Mouse (Mus musculus) CH12.LX (cell line): ENCODE measurements at regions not wholly inside any gene's neighbourhood (a gene's known extent, or its start where the extent isn't known, plus 50 kb on each side); places are given as distances from the start of the nearest gene placed in this dataset.

Source experiments
- DNase-seq: peaks from one replicate; pipeline ENCODE4 v3.0.0-alpha.2; 2013; ENCODE audit errors: extremely low read depth
- H3K27ac ChIP-seq: 2 replicates; pipeline ENCODE4 v1.5.1; 2012; ENCODE audit warnings: low read depth, mild to moderate bottlenecking, control low read depth, moderate library complexity; ENCODE audit not compliant: insufficient read depth
- H3K27me3 ChIP-seq: replicated peaks from 2 replicates; pipeline ENCODE3; 2012; ENCODE audit warnings: inconsistent platforms
- H3K36me3 ChIP-seq, 2 experiments: replicated peaks in 1 of 2; 2 replicates each; pipeline versions ENCODE3 to v1.6.1; 2012; ENCODE audit warnings: inconsistent platforms in 1 of 2, low read length in 1 of 2, mild to moderate bottlenecking in 1 of 2, mixed read lengths in 1 of 2, moderate library complexity in 1 of 2; ENCODE audit not compliant: control insufficient read depth in 1 of 2, insufficient read depth in 1 of 2
- H3K4me1 ChIP-seq, 2 experiments: 2 replicates each; pipeline ENCODE4 v1.6.1; 2012; ENCODE audit warnings: inconsistent platforms in 1 of 2, moderate library complexity in 1 of 2; ENCODE audit not compliant: insufficient read depth in 2 of 2, control insufficient read depth in 1 of 2
- H3K4me2 ChIP-seq: 2 replicates; pipeline ENCODE4 v1.6.1; 2012; ENCODE audit warnings: low read depth, mild to moderate bottlenecking, control low read depth; ENCODE audit not compliant: poor library complexity, insufficient read depth, severe bottlenecking
- H3K4me3 ChIP-seq, 3 experiments: fragments of 150-350 bp in 1 of 3; sonication (generic) in 1 of 3; replicated peaks in 1 of 3; 2 replicates each; pipeline versions ENCODE3 to v1.5.1; 2011 to 2012; ENCODE audit warnings: low read depth in 2 of 3, low read length in 2 of 3, mild to moderate bottlenecking in 2 of 3, moderate library complexity in 2 of 3, control low read depth in 1 of 3, improper control_type of control experiment in 1 of 3, inconsistent platforms in 1 of 3, mixed read lengths in 1 of 3; ENCODE audit not compliant: poor library complexity in 1 of 3
- H3K79me2 ChIP-seq: replicated peaks from 2 replicates; pipeline ENCODE4 v1.6.1; 2012; ENCODE audit warnings: mild to moderate bottlenecking, moderate library complexity; ENCODE audit not compliant: control insufficient read depth, poor library complexity, insufficient read depth, severe bottlenecking; ENCODE audit errors: extremely low read depth
- H3K9ac ChIP-seq: 2 replicates; pipeline ENCODE4 v1.6.1; 2012; ENCODE audit warnings: low read depth, mild to moderate bottlenecking, control low read depth, moderate library complexity; ENCODE audit not compliant: insufficient read depth
- H3K9me3 ChIP-seq: replicated peaks from 2 replicates; pipeline ENCODE3; 2012; ENCODE audit warnings: low read length, inconsistent platforms, mixed read lengths
- BHLHE40 ChIP-seq: IDR thresholded peaks from 2 replicates; pipeline ENCODE4 v1.6.1; 2011; ENCODE audit warnings: mild to moderate bottlenecking, low read depth, low read length, improper control_type of control experiment
- CHD1 ChIP-seq: IDR thresholded peaks from 2 replicates; pipeline ENCODE4 v1.6.1; 2012; ENCODE audit warnings: low read depth, low read length, improper control_type of control experiment, inconsistent platforms
- CHD2 ChIP-seq: IDR thresholded peaks from 2 replicates; pipeline ENCODE4 v1.6.1; 2011; ENCODE audit warnings: low read length, improper control_type of control experiment
- CTCF ChIP-seq, 2 experiments: IDR thresholded peaks in 1 of 2; conservative IDR thresholded peaks in 1 of 2; 2 replicates each; pipeline ENCODE4 v1.5.1; 2011 to 2012; ENCODE audit warnings: low read depth in 2 of 2, low read length in 2 of 2, improper control_type of control experiment in 1 of 2, inconsistent platforms in 1 of 2, mild to moderate bottlenecking in 1 of 2, moderate library complexity in 1 of 2
- E2F4 ChIP-seq: IDR thresholded peaks from 2 replicates; pipeline ENCODE4 v1.6.1; 2011; ENCODE audit warnings: low read depth, low read length, improper control_type of control experiment; ENCODE audit not compliant: insufficient replicate concordance
- ETS1 ChIP-seq: conservative IDR thresholded peaks from 2 replicates; pipeline ENCODE4 v1.6.1; 2012; ENCODE audit warnings: low read depth, mild to moderate bottlenecking, inconsistent platforms, low read length, improper control_type of control experiment, moderate library complexity
- HCFC1 ChIP-seq: IDR thresholded peaks from 2 replicates; pipeline ENCODE4 v1.6.1; 2012; ENCODE audit warnings: low read depth, mild to moderate bottlenecking, inconsistent platforms, low read length, improper control_type of control experiment
- IRF4 ChIP-seq: IDR thresholded peaks from 2 replicates; pipeline ENCODE4 v1.6.1; 2014; ENCODE audit warnings: low read depth, mild to moderate bottlenecking, inconsistent platforms, low read length, improper control_type of control experiment
- KAT2A ChIP-seq: IDR thresholded peaks from 2 replicates; pipeline ENCODE4 v1.6.1; 2012; ENCODE audit warnings: low read length, improper control_type of control experiment, inconsistent platforms; ENCODE audit not compliant: insufficient replicate concordance
- MAFK ChIP-seq: IDR thresholded peaks from 2 replicates; pipeline ENCODE4 v1.6.1; 2011; ENCODE audit warnings: low read length, improper control_type of control experiment; ENCODE audit not compliant: insufficient replicate concordance
- MEF2A ChIP-seq: IDR thresholded peaks from 2 replicates; pipeline ENCODE4 v1.6.1; 2014; ENCODE audit warnings: low read depth, mild to moderate bottlenecking, inconsistent platforms, low read length, improper control_type of control experiment, borderline replicate concordance
- MXI1 ChIP-seq: IDR thresholded peaks from 2 replicates; pipeline ENCODE4 v1.6.1; 2011; ENCODE audit warnings: mild to moderate bottlenecking, low read depth, low read length, improper control_type of control experiment
- NELFE ChIP-seq: IDR thresholded peaks from 2 replicates; pipeline ENCODE4 v1.6.1; 2011; ENCODE audit warnings: low read depth, low read length, improper control_type of control experiment
- PAX5 ChIP-seq: IDR thresholded peaks from 2 replicates; pipeline ENCODE4 v1.6.1; 2012; ENCODE audit warnings: low read length, inconsistent platforms, mixed read lengths
- POLR2A ChIP-seq: IDR thresholded peaks from 2 replicates; pipeline ENCODE4 v1.6.1; 2011; ENCODE audit warnings: low read depth, mild to moderate bottlenecking, improper control_type of control experiment, low read length
- POLR2AphosphoS2 ChIP-seq: IDR thresholded peaks from 2 replicates; pipeline ENCODE4 v1.6.1; 2011; ENCODE audit warnings: low read depth, low read length, improper control_type of control experiment
- RAD21 ChIP-seq: IDR thresholded peaks from 2 replicates; pipeline ENCODE4 v1.6.1; 2011; ENCODE audit warnings: low read depth, mild to moderate bottlenecking, low read length, improper control_type of control experiment, moderate library complexity
- SIN3A ChIP-seq: IDR thresholded peaks from 2 replicates; pipeline ENCODE4 v1.6.1; 2012; ENCODE audit warnings: low read length, improper control_type of control experiment, inconsistent platforms
- SMC3 ChIP-seq: IDR thresholded peaks from 2 replicates; pipeline ENCODE4 v1.6.1; 2011; ENCODE audit warnings: low read depth, low read length, improper control_type of control experiment
- TBP ChIP-seq: conservative IDR thresholded peaks from 2 replicates; pipeline ENCODE4 v1.6.1; 2011; ENCODE audit warnings: low read depth, low read length, improper control_type of control experiment
- TCF12 ChIP-seq: IDR thresholded peaks from 2 replicates; pipeline ENCODE4 v1.6.1; 2014; ENCODE audit warnings: low read depth, mild to moderate bottlenecking, inconsistent platforms, low read length, improper control_type of control experiment
- USF1 ChIP-seq: IDR thresholded peaks from 2 replicates; pipeline ENCODE4 v1.6.1; 2014; ENCODE audit warnings: low read depth, mild to moderate bottlenecking, inconsistent platforms, low read length, improper control_type of control experiment
- USF2 ChIP-seq: conservative IDR thresholded peaks from 2 replicates; pipeline ENCODE4 v1.6.1; 2011; ENCODE audit warnings: low read depth, low read length, improper control_type of control experiment
- ZKSCAN1 ChIP-seq: IDR thresholded peaks from 2 replicates; pipeline ENCODE4 v1.6.1; 2012; ENCODE audit warnings: low read depth, inconsistent platforms, low read length, improper control_type of control experiment, borderline replicate concordance
- ZNF384 ChIP-seq: IDR thresholded peaks from 2 replicates; pipeline ENCODE4 v1.6.1; 2012; ENCODE audit warnings: low read depth, low read length, improper control_type of control experiment, inconsistent platforms
- dilution Hi-C: fragments of 300-500 bp; cut with MboI; formaldehyde crosslinking; loops from 2 replicates; pipeline ENCODE4 v1.14.3; 2020; ENCODE audit warnings: low sequenced_read_pairs; ENCODE audit not compliant: extremely low pct_unique_long_range_greater_than_20kb, extremely low pct_ligation_motif_present
- in situ Hi-C: fragments of 300-500 bp; cut with MboI; formaldehyde crosslinking; loops from 3 replicates; pipeline ENCODE4 v1.14.3; 2019; ENCODE audit warnings: low sequenced_read_pairs, low pct_ligation_motif_present, low pct_unique_long_range_greater_than_20kb, mixed read lengths

DNA sequence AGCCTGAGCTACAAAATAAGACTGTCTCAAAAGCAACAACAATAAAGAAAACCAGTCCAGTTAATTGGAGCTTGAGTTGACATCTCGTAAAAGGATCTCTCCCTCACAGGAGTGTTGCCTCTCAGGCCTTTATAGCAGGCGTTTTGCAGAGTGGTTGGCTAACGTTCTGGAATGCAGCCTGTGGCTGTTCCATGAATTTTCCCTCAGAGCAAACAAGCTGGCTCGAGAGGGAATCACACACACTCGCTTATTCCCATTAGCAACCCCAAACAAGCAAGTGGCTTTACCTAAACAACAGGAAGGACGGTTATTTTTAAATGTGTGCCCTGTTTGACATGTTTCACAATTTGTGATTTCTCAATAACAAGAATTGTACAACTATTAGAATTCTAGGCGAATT, 59.2 kb upstream of the Klf6 start:
- no peak overlapping the region for H3K27ac ChIP-seq
- no peak overlapping the region for H3K9ac ChIP-seq
- dilution Hi-C loops (no loop called here), in situ Hi-C loops (no loop called here)
- no peaks in the 10 kb centered on the region for H3K27me3 ChIP-seq
- no peak for DNase-seq
- H3K4me2 ChIP-seq, result no peak overlapping the region
- peaks cover 11 to 22% of the 10 kb centered on the region in 2 experiments; a peak in 3 of 4 replicates for H3K4me1 ChIP-seq
- TF ChIP-seq NELFE (no peak), POLR2AphosphoS2 (no peak), CHD1 (no peak), TCF12 (no peak), MXI1 (no peak)
- no peaks in the 10 kb centered on the region for H3K36me3 ChIP-seq
- H3K79me2 ChIP-seq, result no peaks in the 10 kb centered on the region
- no peak overlapping the region for H3K4me3 ChIP-seq
- H3K9me3 ChIP-seq, result no peaks in the 10 kb centered on the region

DNA sequence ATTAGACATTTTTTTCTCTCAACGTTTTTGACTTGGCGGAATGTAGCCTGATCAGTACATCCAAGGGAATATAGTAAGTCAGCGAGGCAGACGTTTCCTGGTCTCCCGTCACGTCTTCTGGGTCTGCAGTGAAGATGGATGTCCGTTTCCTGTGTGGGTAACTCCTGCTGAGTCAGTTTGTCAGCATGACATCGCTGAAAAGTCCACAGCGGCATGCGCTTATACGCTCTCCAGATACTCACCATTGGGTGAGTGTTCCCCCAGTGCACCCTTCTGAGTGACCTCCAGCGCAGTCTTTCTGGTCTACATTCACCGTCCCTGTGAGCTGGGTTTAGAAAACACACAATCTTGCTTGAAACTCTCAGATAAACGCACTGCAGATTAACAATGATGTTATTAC, 58.5 kb upstream of the Klf6 start:
- Histone ChIP-seq H3K27ac (no peak overlapping the region), H3K4me2 (no peak overlapping the region)
- dilution Hi-C loops, result no loop called here

GRCm38 (mm10) chr13:5803540-5804380, 57.5 kb upstream of the Klf6 start:
- H3K27me3 ChIP-seq, result no peaks in the 10 kb centered on the region
- dilution Hi-C loops (no loop called here), in situ Hi-C loops (no loop called here)
- H3K36me3 ChIP-seq, result no peaks in the 10 kb centered on the region
- H3K4me1 ChIP-seq, result peaks cover 11 to 22% of the 10 kb centered on the region in 2 experiments; a peak in 3 of 4 replicates
- H3K79me2 ChIP-seq, result no peaks in the 10 kb centered on the region
- peak; percentile 69 for DNase-seq
- no peak overlapping the region for H3K4me3 ChIP-seq
- H3K27ac ChIP-seq, result peak overlapping the region; percentile 15; the same call in 1 of the 2 replicates
- no peaks in the 10 kb centered on the region for H3K9me3 ChIP-seq
- H3K4me2 ChIP-seq, result peak overlapping the region; percentile 44; the same call in 1 of the 2 replicates
- H3K9ac ChIP-seq, result no peak overlapping the region
- TF ChIP-seq SIN3A (no peak), NELFE (no peak), TBP (0 out of 2 replicates have a peak, but pooled peaks have one; percentile 23), BHLHE40 (peak; percentile 88), RAD21 (no peak), IRF4 (no peak), POLR2A (no peak), MXI1 (no peak), USF2 (peak; percentile 51), SMC3 (no peak), ZKSCAN1 (no peak), MEF2A (no peak), ETS1 (peak; percentile 79), CHD2 (no peak), E2F4 (no peak), KAT2A (no peak), USF1 (peak; percentile 45), CTCF (conservative IDR thresholded peaks at IDR 0.05 in 1 of 2, IDR thresholded peaks at IDR 0.05 in 1 of 2; ENCODE audit: low read depth in 2 of 2, low read length in 2 of 2) (no peak), POLR2AphosphoS2 (no peak), TCF12 (no peak), HCFC1 (no peak), PAX5 (no peak), ZNF384 (no peak)

More for the DNA sequence above, 58.5 kb upstream of the Klf6 start:
- Histone ChIP-seq H3K4me3 (no peak overlapping the region), H3K79me2 (no peaks in the 10 kb centered on the region), H3K4me1 (peaks cover 11 to 22% of the 10 kb centered on the region in 2 experiments; a peak in 3 of 4 replicates), H3K9me3 (no peaks in the 10 kb centered on the region), H3K27me3 (no peaks in the 10 kb centered on the region), H3K36me3 (no peaks in the 10 kb centered on the region), H3K9ac (no peak overlapping the region)
- TF ChIP-seq PAX5, result no peak
- TF ChIP-seq MAFK, result peak; percentile 15; the same call in 1 of the 2 replicates
- DNase-seq, result no peak
- in situ Hi-C loops, result no loop called here
